Mouse (Mus musculus): Measurements from ENCODE around the gene Ctsf. TPM values are rescaled to one million over a fixed set of nuclear protein-coding genes. Genes with fewer than 3 reads are reported as not detected.
"Not testable (repeated sequence)": the region's sequence is repeated elsewhere in the genome, so short reads cannot be mapped to it uniquely, and the experiment has no call there.

Gene Ctsf
- polyA plus RNA-seq (2015; fragmentation: Nextera tagmentation; extraction: Ambion mirVana): 24.9 and 34.0 TPM in 2 replicates

DNA sequence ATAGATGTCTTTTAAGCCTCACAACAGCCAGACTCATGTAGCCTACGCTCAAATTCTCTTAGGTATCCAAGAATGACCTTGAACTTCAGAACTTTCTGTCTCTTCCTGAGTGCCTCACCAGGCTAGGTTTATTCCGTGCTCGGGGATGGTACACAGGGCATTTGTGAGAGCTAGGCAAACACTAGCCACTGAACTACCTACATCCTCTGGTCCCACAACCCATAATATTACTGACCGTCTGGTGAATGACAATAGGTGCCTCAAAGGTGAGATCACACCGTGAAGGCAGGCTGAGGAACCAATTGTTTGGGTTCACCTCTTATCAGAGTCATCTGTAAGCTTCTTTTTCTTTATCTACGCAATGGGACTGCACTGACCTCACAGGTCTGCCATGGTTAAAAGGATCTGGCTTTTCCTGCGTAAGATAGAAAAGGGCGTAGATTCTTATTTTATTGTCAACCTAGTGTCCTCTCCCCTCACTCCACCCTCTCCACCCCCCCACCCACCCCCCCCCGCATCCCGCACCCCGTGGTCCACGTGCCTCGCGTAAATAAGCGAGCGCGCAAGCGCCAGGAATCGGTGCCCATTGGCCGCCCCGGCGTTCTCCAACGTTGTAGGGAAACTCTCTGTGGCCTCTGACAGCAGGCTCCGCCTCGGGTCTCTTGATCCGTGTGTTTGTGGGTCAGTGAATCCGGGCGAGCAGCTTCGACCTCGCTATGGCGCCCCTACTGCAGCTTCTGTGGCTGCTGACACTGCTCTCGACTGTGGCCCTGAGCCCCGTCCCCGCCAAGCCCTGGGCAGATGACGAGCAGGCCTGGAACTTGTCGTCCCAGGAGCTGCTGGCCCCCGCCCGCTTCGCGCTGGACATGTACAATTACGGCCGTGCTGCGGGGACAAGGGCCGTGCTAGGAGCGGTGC lies at the start of gene Ctsf:
Ctsf (plus strand) TSS at position 579 of the 918 bp plus-strand sequence.
- 3% methylated on average over 45 of the region's 45 CpGs for WGBS
- H3K36me3 ChIP-seq: no peaks in the 10 kb centered on the region
- H3K27me3 ChIP-seq (replicated peaks): no peaks in the 10 kb centered on the region
- no peaks in the 10 kb centered on the region for H3K9me3 ChIP-seq
- peak within 1 kb of the TSS; percentile 96 for H3K4me2 ChIP-seq
- H3K9ac ChIP-seq: peak within 1 kb of the TSS; percentile 43; the same call in 1 of the 2 replicates
- H3K4me3 ChIP-seq (replicated peaks): peak within 1 kb of the TSS; percentile 56
- peaks cover 11% of the 10 kb centered on the region; the same call in 1 of the 2 replicates for H3K4me1 ChIP-seq
- H3K27ac ChIP-seq: no peak within 1 kb of the TSS
- ATAC-seq (ENCODE audit: insufficient read depth, low FRiP score, low read depth): peak; percentile 55; the same call in 1 of the 2 replicates

DNA sequence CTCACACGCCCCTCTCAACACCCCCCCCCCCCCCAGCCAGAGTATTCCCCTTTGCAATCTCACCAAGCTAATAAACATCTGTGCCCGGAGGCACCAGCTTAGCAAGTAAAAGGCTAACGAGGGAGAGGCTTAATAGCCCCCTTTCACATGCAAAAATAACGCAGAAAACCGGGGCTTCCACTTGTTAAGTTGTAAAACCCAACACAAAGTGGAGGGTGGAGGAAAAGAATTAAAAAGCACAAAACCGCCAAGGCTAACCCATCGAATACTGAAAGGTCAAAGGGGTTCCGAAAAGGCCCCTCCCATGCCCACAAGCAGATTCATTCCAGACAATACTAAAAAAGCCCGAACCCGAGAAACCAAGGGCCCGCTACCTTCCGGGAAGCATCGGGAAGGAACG lies 44.6 kb upstream of the Ctsf start:
- Histone ChIP-seq H3K9ac (peak overlapping the region; percentile 94), H3K9me3 (no peaks in the 10 kb centered on the region), H3K27ac (peak overlapping the region; percentile 98), H3K4me3 (replicated peaks) (peak overlapping the region; percentile 77), H3K36me3 (no peaks in the 10 kb centered on the region), H3K4me2 (peak overlapping the region; percentile 82), H3K27me3 (replicated peaks) (no peaks in the 10 kb centered on the region), H3K4me1 (peaks cover 13% of the 10 kb centered on the region)
- under 1% methylated on average over 14 of the region's 14 CpGs for WGBS
- ATAC-seq (ENCODE audit: insufficient read depth, low FRiP score, low read depth): no peak

DNA sequence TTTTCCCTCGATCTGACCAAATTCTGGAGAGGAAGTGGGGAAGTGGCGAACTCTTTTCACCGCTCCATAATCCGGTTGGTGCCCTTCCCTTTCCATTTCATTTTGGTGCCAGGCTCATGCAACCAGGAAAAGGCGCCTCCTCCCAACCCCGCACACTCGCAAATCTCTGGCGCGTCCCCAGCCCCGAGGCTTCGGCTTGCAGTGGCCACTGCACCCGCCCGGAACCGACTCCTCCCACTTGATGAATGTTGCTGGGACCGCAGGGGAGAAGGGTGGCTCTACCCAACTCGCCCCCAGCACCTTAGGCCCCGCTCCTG lies 44.2 kb upstream of the Ctsf start:
- Histone ChIP-seq H3K4me1 (peaks cover 13% of the 10 kb centered on the region), H3K9ac (peak overlapping the region; percentile 94), H3K27me3 (replicated peaks) (no peaks in the 10 kb centered on the region), H3K9me3 (no peaks in the 10 kb centered on the region), H3K4me2 (peak overlapping the region; percentile 82), H3K4me3 (replicated peaks) (peak overlapping the region; percentile 77), H3K27ac (peak overlapping the region; percentile 98), H3K36me3 (no peaks in the 10 kb centered on the region)
- 0% methylated on average over 16 of the region's 17 CpGs for WGBS
- ATAC-seq (ENCODE audit: insufficient read depth, low FRiP score, low read depth): no peak

DNA sequence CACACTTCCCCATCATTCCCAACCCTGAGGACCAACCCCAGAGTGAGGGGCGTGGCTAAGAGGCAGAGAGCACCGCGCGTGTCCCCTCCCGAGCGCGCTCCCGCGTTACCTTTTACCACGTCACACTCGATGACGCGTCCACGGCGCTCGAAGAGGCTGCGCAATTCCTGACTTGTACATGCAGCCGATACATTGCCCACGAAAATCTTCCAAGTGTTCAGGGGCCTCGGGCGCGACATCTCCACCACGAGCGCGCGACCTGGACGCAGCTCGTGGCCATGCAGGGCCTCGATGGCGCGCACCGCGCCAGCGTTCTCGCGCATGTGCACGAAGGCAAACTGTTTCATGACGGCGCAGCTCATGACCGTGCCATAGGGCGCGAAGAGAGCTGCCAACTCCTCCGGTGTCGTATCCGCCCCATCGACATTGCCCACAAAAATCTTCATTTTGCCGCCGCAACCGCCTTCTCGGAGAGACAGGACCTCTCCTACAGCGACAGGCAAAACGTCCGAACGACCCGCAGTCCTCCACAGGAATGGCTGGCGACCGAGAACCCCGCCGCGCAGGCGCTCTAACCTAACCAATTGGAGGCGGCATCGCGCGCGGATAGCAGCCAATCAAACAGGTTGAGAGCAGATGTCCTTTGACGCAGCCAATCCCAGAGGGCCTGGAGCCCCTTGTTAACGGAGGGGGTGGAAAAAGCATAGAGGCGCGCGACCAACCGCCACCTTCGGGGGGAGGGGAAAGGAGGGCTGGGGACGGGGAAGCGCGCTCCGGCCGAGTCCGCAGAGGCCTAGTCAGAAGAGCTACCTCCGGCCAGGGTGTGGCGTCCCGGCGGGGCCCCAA lies 43.6 kb upstream of the Ctsf start, which contains the start of the genes Gm21992 and Rbm14:
Gm21992 (minus strand) TSS at position 550 of the 846 bp plus-strand sequence.
Rbm14 (minus strand) TSS at position 572 of the 846 bp plus-strand sequence.
- peak within 1 kb of the TSS; percentile 82 for H3K4me2 ChIP-seq
- peak; percentile 98 for ATAC-seq (ENCODE audit: insufficient read depth, low FRiP score, low read depth)
- under 1% methylated on average over 83 of the region's 83 CpGs for WGBS

DNA sequence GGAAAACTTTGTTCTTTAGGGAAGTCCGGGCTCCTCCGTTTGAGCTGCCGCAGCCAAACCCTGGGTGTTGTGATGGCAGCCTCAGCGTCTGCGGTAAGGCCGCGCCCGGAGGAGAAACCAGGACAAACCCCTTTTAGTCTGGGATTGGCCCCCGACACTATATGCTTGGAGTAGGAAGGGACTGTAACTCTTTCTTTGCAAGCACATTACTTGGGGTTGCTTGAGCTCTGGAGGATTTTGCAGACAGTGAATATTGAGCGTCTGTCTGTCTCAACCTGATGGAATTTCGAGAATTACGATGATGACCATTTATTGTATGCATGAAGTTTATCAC lies 43.1 kb upstream of the Ctsf start:
- peak; percentile 38; the same call in 1 of the 2 replicates for ATAC-seq (ENCODE audit: insufficient read depth, low FRiP score, low read depth)
- no peaks in the 10 kb centered on the region for H3K9me3 ChIP-seq
- no peaks in the 10 kb centered on the region for H3K27me3 ChIP-seq (replicated peaks)
- peak overlapping the region; percentile 69 for H3K9ac ChIP-seq
- 2% methylated on average over 12 of the region's 12 CpGs for WGBS
- H3K4me2 ChIP-seq: peak overlapping the region; percentile 49
- H3K4me1 ChIP-seq: peaks cover 13% of the 10 kb centered on the region
- no peaks in the 10 kb centered on the region for H3K36me3 ChIP-seq
- peak overlapping the region; percentile 77 for H3K4me3 ChIP-seq (replicated peaks)
- H3K27ac ChIP-seq: peak overlapping the region; percentile 94

More for the DNA sequence above, 43.6 kb upstream of the Ctsf start, which contains the start of the genes Gm21992 and Rbm14:
- Histone ChIP-seq H3K27ac (peak within 1 kb of the TSS; percentile 98), H3K9me3 (no peaks in the 10 kb centered on the region), H3K36me3 (no peaks in the 10 kb centered on the region), H3K9ac (peak within 1 kb of the TSS; percentile 94), H3K4me1 (peaks cover 13% of the 10 kb centered on the region), H3K4me3 (replicated peaks) (peak within 1 kb of the TSS; percentile 77), H3K27me3 (replicated peaks) (no peaks in the 10 kb centered on the region)

DNA sequence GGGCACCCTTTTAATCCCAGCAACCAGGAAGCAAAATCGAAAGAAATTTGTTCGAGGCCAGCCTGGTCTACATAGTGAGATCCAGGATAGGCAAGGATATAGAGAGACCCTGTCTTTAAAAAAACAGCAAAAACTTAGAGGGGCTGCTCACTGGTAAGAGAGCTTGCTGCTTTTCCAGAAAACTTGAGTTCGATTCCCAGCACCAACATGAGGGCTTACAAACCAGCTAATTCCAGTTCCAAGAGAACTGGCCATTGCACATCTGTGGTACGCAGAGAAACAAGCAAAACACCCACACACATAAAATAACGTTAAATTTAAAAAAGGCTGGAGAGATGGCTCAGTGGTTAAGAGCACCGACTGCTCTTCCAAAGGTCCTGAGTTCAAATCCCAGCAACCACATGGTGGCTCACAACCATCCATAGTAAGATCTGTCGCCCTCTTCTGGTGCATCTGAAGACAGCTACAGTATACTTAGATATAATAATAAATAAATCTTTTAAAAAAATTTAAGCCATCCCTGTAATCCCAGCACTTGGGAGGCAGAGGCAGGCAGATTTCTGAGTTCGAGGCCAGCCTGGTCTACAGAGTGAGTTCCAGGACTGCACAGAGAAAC lies 42.5 kb upstream of the Ctsf start:
- peak overlapping the region; percentile 94; the same call in 1 of the 2 replicates for H3K27ac ChIP-seq
- peaks cover 13% of the 10 kb centered on the region for H3K4me1 ChIP-seq
- peak overlapping the region; percentile 69; the same call in 1 of the 2 replicates for H3K9ac ChIP-seq
- not testable (repeated sequence) for H3K36me3 ChIP-seq; H3K27me3 ChIP-seq (replicated peaks); ATAC-seq (ENCODE audit: insufficient read depth, low FRiP score, low read depth); H3K9me3 ChIP-seq
- peak overlapping the region; percentile 77 for H3K4me3 ChIP-seq (replicated peaks)
- WGBS: 70% methylated on average over 8 of the region's 8 CpGs
- H3K4me2 ChIP-seq: peak overlapping the region; percentile 49

- ATAC-seq (ENCODE audit: insufficient read depth, low FRiP score, low read depth): no peak
- no peaks in the 10 kb centered on the region for H3K36me3 ChIP-seq
- H3K9ac ChIP-seq: no peak overlapping the region
- WGBS: 77% methylated on average over 6 of the region's 6 CpGs
- H3K4me1 ChIP-seq: peaks cover 11% of the 10 kb centered on the region
- no peak overlapping the region for H3K4me2 ChIP-seq
- H3K4me3 ChIP-seq (replicated peaks): no peak overlapping the region
- H3K9me3 ChIP-seq: no peaks in the 10 kb centered on the region
- no peaks in the 10 kb centered on the region for H3K27me3 ChIP-seq (replicated peaks)
- H3K27ac ChIP-seq: no peak overlapping the region
Measured at GRCm38 (mm10) chr19:4813015-4813414, 41.9 kb upstream of the Ctsf start.

DNA sequence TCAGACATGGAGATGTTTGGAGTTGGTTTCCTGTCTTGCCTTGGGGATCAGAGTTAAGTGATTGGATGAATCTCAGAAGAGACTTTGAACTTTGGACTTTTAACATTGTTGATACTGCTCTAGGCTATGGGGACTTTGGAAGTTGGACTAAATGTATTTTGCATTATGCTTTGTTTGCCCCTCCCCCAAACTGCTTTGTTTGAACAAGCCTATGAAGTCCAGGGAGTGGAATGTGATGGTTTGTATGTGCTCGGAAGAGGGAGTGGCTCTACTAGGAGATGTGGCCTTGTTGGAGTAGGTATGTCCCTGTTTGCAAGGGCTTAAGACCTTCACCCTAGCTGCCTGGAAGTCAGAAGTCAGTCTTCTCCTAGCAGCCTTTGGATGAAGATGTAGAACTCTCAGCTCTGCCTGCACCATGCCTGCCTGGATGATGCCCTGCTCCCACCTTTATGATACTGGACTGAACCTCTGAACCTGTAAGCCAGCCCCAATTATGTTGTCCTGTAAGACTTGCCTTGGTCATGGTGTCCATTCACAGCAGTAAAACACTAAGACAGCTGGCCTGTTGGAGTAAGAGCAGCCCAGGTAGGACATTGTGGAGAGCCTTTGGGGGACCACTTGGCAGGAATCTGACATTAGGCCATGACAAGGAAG lies 37.6 kb upstream of the Ctsf start:
- peak; percentile 79 for ATAC-seq (ENCODE audit: insufficient read depth, low FRiP score, low read depth)
- peak overlapping the region; percentile 31 for H3K27ac ChIP-seq
- 48% methylated on average over 1 of the region's 1 CpGs for WGBS

DNA sequence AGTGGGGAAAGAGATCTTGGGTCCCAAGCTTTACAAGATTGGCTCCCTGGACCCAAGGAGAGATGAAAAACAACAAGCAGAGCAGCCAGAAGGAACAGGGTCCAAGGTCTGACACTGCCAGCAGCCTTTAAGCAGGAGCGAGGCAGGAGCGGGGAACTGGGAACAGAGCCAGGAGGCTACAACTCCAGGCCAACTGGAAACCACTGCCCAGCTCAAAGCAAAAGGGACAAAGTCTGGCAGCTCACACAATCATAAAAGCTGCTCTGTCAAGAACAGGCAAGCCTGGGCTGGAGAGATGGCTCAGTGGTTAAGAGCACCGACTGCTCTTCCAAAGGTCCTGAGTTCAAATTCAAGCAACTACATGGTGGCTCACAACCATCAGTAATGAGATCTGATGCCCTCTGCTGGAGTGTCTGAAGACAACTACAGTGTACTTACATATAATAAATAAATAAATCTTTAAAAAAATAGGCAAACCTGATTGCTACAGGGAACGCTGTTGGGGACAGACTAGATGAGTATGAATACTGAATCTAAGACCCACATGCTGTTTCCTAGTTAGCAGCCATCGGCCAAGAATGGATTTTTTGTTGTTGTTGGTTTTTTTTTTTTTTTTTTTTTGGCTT lies 34.1 kb upstream of the Ctsf start:
- H3K27ac ChIP-seq: no peak overlapping the region; the same call in 1 of the 2 replicates
- ATAC-seq (ENCODE audit: insufficient read depth, low FRiP score, low read depth): peak; percentile 60; the same call in 1 of the 2 replicates

More for the DNA sequence above, 37.6 kb upstream of the Ctsf start:
- Histone ChIP-seq H3K4me1 (no peaks in the 10 kb centered on the region), H3K4me2 (no peak overlapping the region), H3K27me3 (replicated peaks) (no peaks in the 10 kb centered on the region), H3K9ac (no peak overlapping the region), H3K9me3 (no peaks in the 10 kb centered on the region), H3K4me3 (replicated peaks) (no peak overlapping the region), H3K36me3 (no peaks in the 10 kb centered on the region)

DNA sequence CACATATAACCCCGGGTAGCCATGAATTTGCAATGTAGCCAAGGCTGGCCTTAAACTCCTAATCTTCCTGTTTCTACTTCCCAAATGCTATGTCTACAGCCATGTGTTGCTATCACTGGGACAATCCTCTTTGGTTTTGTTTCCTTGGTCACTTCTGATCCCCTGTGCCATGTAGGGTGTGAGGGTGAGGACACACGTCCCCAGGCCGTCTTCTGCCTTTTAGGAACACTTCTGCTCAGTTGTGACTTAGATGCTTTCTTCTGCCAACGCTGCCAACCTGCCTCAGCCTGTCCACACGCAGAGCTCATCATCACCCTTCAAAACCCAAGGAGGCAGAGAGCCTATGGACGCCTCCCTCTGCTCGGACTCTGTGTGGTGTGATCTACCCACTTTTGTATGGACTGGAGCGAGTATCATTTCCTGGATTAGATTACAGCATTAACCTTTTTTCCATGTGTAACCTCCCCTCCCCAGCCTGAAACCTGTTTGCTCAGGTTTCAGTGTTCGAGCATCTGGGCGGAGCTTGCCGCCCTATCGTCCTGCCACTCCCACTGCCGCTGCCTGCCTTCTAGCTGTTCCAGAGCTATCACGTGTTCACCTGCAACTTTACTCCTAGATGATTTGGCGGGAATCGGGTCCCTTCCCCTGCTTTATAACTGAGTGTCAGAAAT lies 26.4 kb upstream of the Ctsf start:
- Histone ChIP-seq H3K27me3 (replicated peaks) (no peaks in the 10 kb centered on the region), H3K4me2 (no peak overlapping the region), H3K9me3 (no peaks in the 10 kb centered on the region), H3K27ac (peak overlapping the region; percentile 35; the same call in 1 of the 2 replicates), H3K4me3 (replicated peaks) (no peak overlapping the region), H3K9ac (no peak overlapping the region), H3K36me3 (peaks cover 17% of the 10 kb centered on the region; the same call in 1 of the 2 replicates), H3K4me1 (no peaks in the 10 kb centered on the region)
- peak; percentile 75 for ATAC-seq (ENCODE audit: insufficient read depth, low FRiP score, low read depth)
- WGBS: 51% methylated on average over 16 of the region's 16 CpGs

More for the DNA sequence above, 34.1 kb upstream of the Ctsf start:
- Histone ChIP-seq H3K27me3 (replicated peaks) (no peaks in the 10 kb centered on the region), H3K4me3 (replicated peaks) (no peak overlapping the region), H3K9me3 (no peaks in the 10 kb centered on the region), H3K36me3 (peaks cover 4% of the 10 kb centered on the region; the same call in 1 of the 2 replicates), H3K4me1 (no peaks in the 10 kb centered on the region), H3K9ac (no peak overlapping the region), H3K4me2 (no peak overlapping the region)
- WGBS: 58% methylated on average over 5 of the region's 5 CpGs
